Mouse (Mus musculus): ENCODE measurements at regions not wholly inside any gene's neighbourhood (a gene's known extent, or its start where the extent isn't known, plus 50 kb on each side); places are given as distances from the start of the nearest gene placed in this dataset.

DNA sequence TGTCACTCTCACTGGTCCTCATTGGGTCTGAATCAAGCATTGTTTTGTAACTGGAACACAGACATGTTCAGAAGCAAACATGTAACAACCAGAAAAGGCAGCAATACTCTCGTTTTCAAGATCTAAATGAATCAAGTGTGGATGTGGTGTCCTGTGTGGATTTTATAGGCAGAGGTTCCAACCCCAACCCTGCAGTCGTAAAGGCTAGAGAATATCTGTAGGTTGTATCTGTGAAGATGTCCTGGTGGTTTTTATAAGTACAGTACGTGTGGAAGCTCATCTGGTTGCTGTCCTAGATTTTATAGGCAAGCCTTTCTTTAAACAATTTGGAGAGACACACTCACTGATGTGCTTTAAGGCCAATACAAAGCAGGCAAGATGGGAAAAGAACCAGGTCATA, 518.8 kb upstream of the Atp11b start:
- CTCF ChIA-PET, result no interaction called here

DNA sequence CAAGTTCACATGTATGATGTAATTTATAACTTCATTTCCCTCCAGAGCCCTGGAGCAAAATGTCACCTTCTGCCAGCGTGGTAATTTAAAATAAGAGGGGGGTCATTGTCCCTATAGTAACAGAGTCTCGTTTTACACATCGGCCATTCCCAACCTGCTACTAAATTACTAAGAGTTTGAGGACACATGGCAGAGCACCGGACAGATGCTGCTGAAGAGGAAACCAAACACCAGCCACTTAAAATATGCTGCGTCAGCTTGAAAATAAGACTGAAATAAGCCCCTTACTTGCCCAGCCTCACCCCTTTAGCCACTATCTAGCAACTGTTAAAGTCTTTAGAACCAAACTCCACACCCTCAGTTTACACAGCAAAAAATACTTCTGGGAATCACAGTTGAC, 518.1 kb upstream of the Atp11b start:
- CTCF ChIA-PET, result no interaction called here

DNA sequence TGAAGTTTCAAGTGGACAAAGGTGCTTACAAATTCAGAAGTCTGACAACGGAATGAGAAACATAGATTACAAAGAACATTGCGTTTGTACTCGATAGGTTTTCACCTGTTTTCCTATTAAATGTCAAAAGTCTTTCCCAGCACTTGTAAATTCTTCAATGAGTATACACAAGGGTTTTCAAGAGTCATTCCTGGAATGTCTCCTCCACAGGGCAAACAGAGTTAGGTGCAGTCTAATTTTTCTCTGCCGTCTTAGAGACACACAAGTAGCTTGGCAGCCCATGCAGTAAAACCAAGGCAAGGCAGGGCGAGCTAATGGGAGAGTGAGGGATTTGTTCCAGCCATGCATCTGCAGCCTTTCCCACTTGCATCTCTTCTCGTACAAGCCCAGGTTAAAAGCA, 516.6 kb upstream of the Atp11b start:
- CTCF ChIA-PET, result no interaction called here

DNA sequence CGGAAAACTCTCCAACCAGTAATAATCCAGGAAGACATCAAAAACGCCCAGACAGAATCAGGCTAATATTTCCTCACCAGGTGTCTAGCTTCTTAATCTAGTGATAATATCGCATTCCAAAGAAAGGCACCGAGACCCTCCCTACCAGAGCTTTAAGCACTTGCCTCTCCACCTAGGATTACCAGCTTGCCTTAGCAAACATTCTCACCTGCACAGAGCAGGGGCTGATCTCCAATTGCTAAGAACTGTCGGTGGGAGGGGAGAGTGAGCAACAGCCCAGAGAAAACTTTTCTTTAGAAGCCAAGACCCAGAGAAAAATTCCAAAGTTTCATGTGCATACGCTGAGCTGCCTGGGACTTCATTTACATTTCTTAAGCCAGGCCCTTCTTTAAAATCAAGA, 511.6 kb upstream of the Atp11b start:
- CTCF ChIA-PET, result no interaction called here

DNA sequence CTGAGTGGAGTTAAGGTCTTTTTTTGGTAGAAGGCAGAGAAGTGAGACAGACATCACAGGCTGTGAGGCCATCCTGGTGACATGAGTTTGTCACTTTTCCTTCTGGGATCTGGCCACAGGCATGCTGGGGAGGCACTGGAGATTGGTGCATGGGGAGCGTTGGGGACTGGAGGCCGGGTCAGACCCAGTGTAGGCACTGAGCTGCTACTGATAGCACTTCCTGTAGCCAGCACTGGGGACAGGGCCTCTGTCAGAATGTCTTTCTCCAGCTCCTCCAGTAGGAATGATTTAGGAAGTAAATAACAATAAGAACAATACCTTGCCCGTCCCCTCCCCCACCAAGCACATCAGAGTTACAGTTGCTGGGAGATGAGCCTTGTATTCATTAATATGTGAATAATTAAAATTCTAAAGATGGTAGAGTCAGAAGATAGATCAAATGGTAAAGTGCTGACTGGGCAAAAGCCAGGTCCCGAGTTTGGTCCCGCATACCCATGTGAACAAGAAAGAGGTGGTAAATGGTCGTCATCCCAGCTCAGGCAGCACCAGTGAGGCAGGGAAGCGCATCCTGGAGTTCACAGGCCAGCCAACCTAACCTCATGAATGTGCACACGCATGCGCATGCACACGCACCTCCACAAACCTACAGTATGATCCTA, 510.9 kb upstream of the Atp11b start:
- CTCF ChIA-PET, result no interaction called here

DNA sequence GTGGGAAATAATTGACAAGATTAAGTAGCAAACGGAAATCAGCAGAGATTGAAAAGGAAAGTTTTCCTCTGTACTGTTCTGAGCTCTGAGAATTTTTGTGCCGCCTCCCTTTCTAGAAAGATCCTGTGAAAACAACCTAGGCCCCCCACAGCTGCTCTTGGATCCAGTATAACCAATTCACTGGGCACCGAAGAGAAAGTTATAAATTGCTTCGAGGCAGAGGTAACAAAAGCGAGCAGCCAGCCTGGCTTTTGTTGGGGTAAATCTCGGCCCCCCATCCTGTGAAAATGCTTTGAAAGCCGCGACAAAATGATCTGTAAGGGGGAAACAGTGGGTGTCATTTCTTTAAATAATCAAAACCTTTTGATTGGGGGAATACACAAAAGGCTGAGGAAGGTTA, 508.9 kb upstream of the Atp11b start:
- CTCF ChIA-PET, result no interaction called here

DNA sequence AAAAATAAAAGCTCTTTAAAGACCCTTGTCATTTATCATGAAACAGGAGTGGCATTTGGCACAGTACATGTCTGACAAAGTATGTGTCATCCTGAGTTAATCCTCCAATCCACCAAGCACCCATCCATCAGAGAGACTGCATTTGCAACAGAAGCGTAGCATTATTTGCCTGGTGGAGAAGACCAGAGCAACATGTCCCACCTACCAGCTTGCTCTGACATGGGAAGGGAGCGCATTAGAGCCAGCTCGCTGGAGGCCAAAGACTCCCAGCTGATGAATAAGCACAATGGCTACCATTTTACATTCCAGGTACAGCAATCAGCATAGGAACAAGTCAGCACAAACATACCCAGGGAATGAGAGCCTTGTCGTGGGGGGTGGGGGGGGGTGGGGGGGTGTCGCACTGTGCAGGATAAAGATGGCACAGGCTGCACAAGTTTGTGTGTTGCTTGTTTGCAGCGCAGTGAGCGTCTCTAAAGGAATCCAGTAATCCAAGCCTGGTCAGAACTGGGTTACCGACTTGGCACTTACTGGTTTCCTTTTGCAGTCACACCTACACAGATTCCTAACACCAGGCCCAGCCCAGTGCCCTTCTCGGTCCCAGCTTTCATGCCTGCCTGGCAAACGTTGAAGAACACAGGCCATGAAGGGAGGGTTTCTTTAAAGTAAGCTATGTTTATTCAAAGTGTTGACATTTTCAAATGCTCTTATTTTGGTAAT, 507.8 kb upstream of the Atp11b start:
- CTCF ChIA-PET, result no interaction called here

DNA sequence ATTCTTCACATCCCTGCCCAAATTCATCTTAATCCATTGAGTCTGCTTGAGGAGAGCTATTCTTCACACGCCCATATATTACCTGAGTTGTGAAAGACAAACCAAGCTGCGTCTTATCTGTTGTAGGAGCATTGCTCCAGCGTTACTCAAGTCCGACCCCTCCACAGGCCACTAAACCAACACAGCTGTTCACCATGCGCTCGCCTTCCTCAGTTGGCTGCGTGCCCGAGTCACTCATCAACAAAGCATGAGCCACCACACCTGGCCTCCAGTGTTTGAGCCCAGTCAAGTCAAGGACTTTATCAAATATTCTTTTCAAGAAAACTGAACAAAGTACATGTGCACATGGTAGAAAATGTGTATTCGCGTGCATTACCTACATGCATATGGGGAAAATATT, 504.7 kb upstream of the Atp11b start:
- CTCF ChIA-PET, result no interaction called here

DNA sequence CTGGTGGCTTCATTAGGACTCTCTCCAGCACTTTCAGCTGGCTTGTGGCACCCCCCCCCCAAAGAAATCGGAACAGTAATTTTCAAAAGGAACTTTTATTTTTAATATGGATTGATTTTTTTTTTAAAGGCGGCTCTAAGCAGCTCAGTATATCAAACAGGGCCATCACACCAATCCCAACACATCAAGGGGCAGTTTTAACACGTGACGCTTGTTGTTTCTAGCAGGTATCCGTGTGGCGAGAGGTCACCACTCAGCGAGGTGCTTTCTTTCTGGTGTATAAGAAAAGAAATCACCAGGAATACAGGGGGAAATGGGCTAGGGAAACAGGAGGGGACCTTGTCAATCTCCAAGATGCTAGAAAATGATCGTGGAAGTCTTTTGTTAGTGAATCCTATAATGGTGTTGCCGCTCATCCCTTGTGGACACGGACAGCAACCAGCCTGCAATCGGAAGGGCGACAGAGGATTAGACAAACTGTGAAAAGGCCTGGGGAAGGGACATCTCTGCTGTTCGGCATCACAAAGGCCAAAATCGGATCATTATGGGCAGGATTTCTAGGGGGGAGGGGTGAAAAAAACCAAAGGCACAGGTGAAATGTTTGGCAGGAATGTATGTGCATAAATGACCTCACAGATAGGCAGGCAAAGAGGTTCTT, 503.7 kb upstream of the Atp11b start:
- CTCF ChIA-PET, result no interaction called here

DNA sequence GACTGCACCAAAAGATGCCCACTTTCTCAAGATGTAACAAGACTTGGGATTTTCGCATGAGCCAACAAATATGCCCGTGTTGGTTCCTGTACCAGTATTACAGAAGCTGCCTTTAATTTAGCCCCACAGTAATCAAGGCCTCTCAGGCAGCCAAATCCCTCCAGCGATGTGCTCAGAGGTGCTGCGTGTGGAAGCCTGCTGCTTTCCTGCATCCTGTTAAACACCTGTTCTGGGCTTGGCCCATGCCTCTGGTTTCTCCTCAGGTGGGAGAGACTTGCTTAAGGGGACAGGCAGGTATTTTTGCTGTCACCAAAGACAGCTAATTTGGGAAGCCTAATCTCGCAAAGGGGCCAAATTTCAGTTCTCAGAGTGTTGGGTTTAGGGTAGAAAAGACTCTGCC, 500.0 kb upstream of the Atp11b start:
- CTCF ChIA-PET, result no interaction called here

DNA sequence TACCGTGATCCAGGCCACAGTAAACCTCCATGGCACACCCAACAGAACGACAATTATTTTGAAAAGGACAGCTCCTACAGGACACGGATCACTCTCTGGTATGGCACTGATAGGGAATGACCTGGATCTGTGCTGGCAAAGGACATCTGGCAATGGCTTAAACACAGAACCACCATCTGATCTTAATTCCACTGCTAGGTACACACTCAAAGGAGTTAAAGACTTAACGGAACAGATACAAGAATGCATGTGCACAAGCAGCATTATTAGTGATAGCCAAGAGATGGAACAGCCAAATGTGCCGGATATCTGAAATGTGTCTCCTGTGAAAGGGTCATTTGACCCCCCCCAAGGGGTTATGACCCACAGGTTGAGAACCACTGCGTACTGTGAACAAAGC, 493.0 kb upstream of the Atp11b start:
- CTCF ChIA-PET, result no interaction called here

DNA sequence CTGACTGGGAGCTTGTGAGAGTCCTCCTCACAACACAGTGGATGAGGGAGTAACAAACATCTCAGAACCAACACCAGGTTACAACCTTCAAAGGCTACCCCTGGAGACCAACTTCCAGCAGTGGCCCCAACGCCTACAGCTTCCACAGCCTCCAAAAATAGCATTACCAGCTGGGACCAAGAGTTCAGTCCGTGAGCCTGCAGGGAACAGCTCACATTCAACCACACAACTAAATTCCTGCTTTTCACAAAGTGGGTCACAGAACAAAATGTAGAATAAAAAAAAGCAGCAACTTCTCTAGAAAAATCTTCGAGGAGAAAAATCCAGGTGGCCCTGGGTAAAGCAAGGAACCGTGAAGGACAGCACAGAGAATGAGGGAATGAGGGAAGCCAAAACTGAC, 485.0 kb upstream of the Atp11b start:
- CTCF ChIA-PET, result no interaction called here

DNA sequence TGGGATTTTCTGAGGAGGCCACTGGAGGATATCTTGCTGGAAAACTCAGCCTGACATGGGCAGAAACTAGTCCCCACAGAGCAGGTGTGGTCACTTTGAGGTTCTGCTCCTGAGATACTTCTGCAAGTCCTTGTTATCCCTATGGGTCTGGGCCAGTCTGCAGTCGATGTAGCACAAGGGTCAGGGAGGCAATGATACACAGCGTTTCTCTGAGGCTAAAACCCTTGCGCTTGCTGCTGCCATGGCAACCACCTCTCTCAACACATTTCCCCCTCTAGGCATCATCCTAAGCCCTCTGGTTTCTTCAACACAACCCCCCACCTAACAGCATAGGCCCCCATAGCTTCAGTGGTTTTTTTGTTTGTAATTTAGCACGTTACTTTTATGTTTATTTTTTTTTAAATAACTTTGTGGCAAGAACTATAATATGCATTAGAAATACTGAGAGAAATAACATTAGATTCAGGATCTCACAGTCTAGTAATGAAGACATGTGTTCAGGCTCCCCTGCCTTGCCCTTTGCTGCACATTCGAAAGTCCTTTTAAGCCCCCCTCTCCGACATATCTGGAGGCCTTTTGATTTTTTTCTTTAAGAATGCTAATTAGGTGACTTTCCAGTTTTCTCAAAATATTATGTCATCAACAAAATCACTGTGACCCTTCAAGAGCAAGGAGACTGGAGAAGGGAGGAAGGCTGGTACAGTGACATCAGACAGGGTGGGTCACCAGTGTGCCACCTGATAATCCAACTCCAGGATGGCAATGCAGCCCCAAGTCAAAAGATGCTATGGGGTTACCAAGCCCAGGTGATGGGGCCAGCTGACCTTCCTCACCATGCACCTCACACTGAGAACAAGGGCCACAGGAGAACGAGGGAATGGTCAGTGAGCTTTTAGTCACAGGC, 483.7 kb upstream of the Atp11b start:
- CTCF ChIA-PET, result no interaction called here

DNA sequence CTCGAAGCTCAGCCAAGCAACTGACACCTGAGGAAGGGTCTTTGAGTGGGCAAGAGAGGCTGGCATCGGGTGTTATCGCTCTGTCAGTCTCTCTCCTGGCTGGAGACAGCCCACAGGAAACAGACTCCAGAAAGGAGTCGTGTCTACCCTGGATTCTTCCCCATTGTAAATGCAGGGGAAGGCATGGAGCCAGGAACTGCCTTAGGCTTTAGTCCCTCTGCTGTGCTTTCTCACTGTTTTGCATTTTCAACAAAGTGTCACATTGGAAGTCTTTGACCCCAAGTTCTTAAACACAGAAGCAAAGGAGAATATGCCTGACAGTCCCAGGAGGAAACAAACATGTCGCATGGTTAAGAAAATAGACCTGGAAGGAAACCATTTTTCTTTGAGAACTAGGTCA, 480.4 kb upstream of the Atp11b start:
- CTCF ChIA-PET, result no interaction called here

DNA sequence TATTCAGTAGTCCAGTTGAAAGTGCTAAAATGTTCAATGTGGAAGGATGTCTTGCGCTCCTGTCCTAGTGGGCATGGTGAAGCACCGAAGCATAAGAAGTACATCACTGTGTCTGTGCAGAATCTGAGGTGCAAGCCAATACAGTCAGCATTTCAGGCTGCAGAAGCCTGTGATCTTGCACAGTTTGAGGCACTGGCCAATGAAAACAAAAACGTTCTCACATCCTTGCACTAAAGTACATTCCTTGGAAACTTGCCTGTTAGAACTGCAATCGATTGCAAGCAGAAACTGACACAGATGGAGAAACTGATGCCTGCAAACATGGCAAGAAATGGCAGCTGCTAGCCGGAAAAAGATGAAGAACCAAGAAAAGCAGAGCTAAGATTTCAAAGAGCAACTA, 472.9 kb upstream of the Atp11b start:
- CTCF ChIA-PET, result no interaction called here

DNA sequence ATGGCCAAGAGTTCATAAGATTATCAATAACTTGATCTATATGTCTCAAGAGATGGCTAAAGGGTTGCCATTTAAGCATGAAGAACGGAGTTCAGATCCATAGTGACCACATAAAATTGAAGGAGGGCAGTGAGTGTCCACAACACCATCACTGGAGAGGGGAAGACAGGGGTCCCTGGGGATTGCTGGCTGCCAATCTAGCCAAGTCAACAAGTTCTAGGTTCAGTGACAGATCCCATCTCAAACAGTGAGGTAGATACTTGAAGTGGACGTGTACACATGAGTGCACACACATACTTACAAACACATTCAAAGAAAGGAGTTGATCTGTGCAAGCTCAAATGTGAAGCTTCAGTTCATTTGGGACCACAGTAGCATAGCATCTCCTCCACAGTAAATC, 471.8 kb upstream of the Atp11b start:
- CTCF ChIA-PET, result no interaction called here

DNA sequence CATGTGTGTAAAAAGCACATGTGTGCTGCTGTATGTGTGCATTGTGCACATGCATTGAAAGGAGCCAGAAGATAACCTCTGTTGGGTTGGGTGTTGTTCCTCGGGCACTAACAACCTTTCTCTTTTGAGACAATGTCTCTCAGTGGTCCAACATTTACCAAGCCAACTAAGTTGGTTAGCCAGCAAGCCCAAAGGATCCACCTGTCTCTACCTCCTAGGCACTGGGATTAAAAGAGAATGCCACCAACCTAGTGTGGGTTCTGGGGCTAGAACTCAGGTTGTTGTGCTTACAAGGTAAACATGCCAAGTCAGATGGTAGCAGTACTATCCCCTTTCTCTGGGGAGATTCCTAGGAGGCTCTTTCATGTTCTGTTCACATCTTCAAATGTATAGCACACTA, 459.1 kb upstream of the Atp11b start:
- CTCF ChIA-PET, result no interaction called here

DNA sequence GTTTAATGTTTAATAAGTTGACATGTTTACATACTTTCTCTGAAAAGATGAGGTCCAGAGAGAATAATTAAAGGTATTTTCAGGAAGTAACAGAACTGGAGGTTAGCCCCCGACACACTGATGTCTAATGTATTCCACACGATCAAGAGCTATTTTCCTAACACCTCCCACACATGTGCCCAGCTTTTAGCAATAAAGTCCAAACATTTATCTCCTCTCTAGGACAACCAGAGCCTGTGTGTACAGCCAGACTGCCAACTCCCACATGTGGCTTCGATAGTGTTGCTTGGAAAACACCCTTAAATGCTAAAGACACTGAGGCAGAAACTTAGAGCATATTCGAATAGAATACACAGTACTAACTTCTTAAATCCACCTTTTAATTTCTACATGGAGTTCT, 458.2 kb upstream of the Atp11b start:
- CTCF ChIA-PET, result no interaction called here

DNA sequence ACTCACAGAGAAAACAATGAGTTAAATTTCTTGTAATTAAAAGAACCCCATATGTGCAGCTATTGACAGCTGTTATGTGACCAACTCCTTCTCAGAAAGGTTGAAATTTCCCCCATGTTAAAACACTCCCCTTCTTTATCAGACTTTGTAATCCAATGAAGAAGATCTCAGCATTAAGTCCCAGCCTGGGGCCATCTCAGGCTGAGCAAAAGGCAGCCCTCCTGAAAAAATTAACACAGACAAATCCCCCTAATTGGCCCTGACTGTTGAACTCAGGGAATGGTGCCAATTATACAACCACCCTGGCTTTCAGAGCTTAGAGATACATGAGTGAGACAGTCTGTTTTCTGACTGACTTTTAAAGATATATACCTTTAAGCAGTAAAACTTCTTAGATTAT, 454.9 kb upstream of the Atp11b start:
- CTCF ChIA-PET, result no interaction called here

DNA sequence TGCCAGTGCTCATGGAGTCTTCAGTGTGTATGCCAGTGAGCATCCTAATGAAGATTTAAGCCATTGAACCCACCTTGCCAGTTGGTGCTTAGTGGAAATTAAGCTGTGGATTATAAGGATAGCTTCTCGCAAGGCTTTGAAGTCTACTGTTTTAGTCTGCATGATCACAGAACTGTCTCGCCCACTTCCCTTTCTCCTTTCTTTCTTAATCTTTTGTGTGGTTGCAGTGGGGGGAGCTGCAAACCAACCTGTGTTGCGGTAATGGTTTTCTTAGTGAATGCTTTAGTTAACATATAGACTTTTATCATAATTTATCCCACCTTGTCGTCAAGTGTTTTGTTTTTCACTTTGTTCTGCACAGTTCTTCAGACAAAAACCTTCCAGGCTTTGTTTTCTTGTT, 447.9 kb upstream of the Atp11b start:
- CTCF ChIA-PET, result no interaction called here

DNA sequence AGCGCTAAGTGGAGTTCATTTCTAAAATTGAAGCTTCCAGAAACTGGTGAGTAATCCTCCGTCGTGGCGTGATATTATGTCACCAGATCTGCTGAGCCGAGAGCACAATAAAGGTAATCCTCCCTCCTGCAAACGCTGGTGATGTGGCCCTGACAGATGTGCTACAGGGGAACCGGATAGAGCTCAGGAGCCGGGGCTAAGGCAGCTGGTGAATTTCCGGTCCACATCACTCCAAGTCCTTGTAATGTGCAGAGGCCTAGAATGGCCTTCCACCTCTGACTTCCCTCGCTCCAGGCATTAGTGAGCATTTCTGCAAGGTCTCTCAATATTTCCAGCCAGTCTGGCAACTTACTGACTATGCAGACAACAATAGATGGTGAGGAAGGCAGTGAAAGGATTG, 439.7 kb upstream of the Atp11b start:
- CTCF ChIA-PET, result interaction anchor here (0.6 kb wide), 1 partner anchor 10 kb away, joined by 6 read pairs; no protein-coding TSS in a partner anchor

DNA sequence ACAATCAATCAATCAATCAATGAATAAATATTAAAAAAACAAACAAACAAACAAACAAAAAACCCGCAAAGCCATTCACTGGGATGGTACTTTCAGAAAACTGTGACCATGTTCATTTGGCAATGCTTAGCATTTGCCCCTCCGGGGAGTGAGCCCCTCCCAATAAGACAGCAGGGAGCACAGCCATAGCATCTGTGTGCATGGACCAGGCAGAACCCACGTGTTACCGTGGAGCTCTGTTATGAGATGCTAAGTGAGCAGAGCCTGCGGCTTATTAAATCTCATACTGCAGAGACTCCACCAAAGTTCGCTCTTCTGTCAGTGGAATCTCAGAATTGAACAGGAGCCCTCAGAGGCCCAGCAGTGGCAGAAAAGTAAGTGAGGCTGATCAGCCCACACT, 438.7 kb upstream of the Atp11b start:
- CTCF ChIA-PET, result no interaction called here

DNA sequence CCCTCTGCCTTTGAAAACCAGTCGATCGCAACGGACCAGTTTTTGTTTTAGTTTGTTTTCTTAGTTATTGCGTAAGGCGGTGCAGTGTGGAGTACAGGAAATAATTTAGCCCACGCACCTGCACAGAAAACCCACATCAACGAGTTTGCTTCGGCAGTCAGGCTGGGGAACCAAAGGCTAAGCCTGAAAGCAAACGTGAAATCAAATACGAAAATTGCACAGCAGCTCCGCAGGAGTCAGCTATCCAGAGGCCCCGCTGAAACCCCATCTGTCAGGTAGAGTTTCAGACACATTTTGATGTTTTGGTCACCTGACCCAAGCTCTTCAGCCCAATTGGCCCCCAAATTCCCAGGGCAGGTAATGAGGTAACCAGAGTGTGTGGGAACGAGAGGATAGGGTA, 435.6 kb upstream of the Atp11b start:
- CTCF ChIA-PET, result no interaction called here
